Mouse (Mus musculus) hindlimb bud, embryonic 11.5 days (tissue): Measurements from ENCODE around the gene Ctdspl.
A peak's percentile ranks its signal among the peaks of the same experiment; 100 is the strongest.

Experiments used
- DNase-seq: peaks from one replicate; pipeline ENCODE4 v3.0.0-alpha.2; 2012; ENCODE audit warnings: low read depth, low spot score; ENCODE audit errors: extremely low spot score

Gene Ctdspl

GRCm38 (mm10) chr9:119025263-119025662, 99.0 kb downstream of the Ctdspl start:
- no peak for DNase-seq

- DNase-seq = no peak
Observed at GRCm38 (mm10) chr9:119025832-119026331, 99.6 kb downstream of the Ctdspl start.

- DNase-seq = no peak
Observed at GRCm38 (mm10) chr9:119027337-119027736, 101.1 kb downstream of the Ctdspl start.

GRCm38 (mm10) chr9:119028226-119029195, 102.3 kb downstream of the Ctdspl start:
- DNase-seq = no peak

GRCm38 (mm10) chr9:119029568-119029967, 103.3 kb downstream of the Ctdspl start:
- DNase-seq = no peak

- no peak for DNase-seq
Observed at GRCm38 (mm10) chr9:119031038-119031437, 104.8 kb downstream of the Ctdspl start.

- no peak for DNase-seq
Observed at GRCm38 (mm10) chr9:119031772-119032171, 105.5 kb downstream of the Ctdspl start.

GRCm38 (mm10) chr9:119032538-119032937, 106.3 kb downstream of the Ctdspl start:
- no peak for DNase-seq

- DNase-seq = peak; percentile 37
Observed at GRCm38 (mm10) chr9:119033111-119033921, 107.1 kb downstream of the Ctdspl start.

GRCm38 (mm10) chr9:119034069-119034468, 107.8 kb downstream of the Ctdspl start:
- DNase-seq = no peak

- no peak for DNase-seq
Observed at GRCm38 (mm10) chr9:119034676-119035665, 108.7 kb downstream of the Ctdspl start.

GRCm38 (mm10) chr9:119035836-119036235, 109.6 kb downstream of the Ctdspl start:
- DNase-seq = no peak

- no peak for DNase-seq
Observed at GRCm38 (mm10) chr9:119037076-119037730, 111.0 kb downstream of the Ctdspl start.

GRCm38 (mm10) chr9:119038574-119038973, 112.3 kb downstream of the Ctdspl start:
- no peak for DNase-seq

- DNase-seq = no peak
Observed at GRCm38 (mm10) chr9:119040101-119040775, 114.0 kb downstream of the Ctdspl start.

- DNase-seq = no peak
Observed at GRCm38 (mm10) chr9:119048182-119048903, 122.1 kb downstream of the Ctdspl start.

- no peak for DNase-seq
Observed at GRCm38 (mm10) chr9:119051158-119051557, 124.9 kb downstream of the Ctdspl start.

GRCm38 (mm10) chr9:119052154-119052944, 126.1 kb downstream of the Ctdspl start, which contains the start of gene Vill:
Gene Vill (plus strand): TSS chr9:119052778.
- peak; percentile 30 for DNase-seq
